Mouse (Mus musculus) MEL (cell line): ENCODE measurements around the gene Efcab2.

Experiments used
- CTCF ChIP-seq, 3 experiments: IDR thresholded peaks in 2 of 3; conservative IDR thresholded peaks in 1 of 3; 2 replicates each; pipeline ENCODE4 v1.5.1; 2011 to 2012; ENCODE audit warnings: low read length in 3 of 3, low read depth in 2 of 3, mild to moderate bottlenecking in 2 of 3, improper control_type of control experiment in 1 of 3, inconsistent platforms in 1 of 3, mixed read lengths in 1 of 3, moderate library complexity in 1 of 3; ENCODE audit not compliant: control insufficient read depth in 1 of 3, insufficient read depth in 1 of 3, poor library complexity in 1 of 3, severe bottlenecking in 1 of 3
- E2F4 ChIP-seq: IDR thresholded peaks from 2 replicates; pipeline ENCODE4 v1.6.1; 2011; ENCODE audit warnings: low read depth, low read length, improper control_type of control experiment, borderline replicate concordance
- EP300 ChIP-seq, 2 experiments: IDR thresholded peaks; 2 replicates each; pipeline ENCODE4 v1.6.1; 2011; ENCODE audit warnings: improper control_type of control experiment in 2 of 2, low read length in 2 of 2, low read depth in 1 of 2, mild to moderate bottlenecking in 1 of 2
- ETS1 ChIP-seq: IDR thresholded peaks from 2 replicates; pipeline ENCODE4 v1.6.1; 2012; ENCODE audit warnings: low read depth, mild to moderate bottlenecking, inconsistent platforms, low read length, improper control_type of control experiment, moderate library complexity
- GATA1 ChIP-seq: IDR thresholded peaks from 2 replicates; pipeline ENCODE4 v1.6.1; 2011; ENCODE audit warnings: low read depth, low read length, improper control_type of control experiment
- HCFC1 ChIP-seq: IDR thresholded peaks from 2 replicates; pipeline ENCODE4 v1.6.1; 2012; ENCODE audit warnings: low read depth, mild to moderate bottlenecking, inconsistent platforms, low read length, improper control_type of control experiment, moderate library complexity
- NELFE ChIP-seq: IDR thresholded peaks from 2 replicates; pipeline ENCODE4 v1.6.1; 2011; ENCODE audit warnings: low read depth, low read length, improper control_type of control experiment
- POLR2A ChIP-seq, 2 experiments: IDR thresholded peaks; 2 replicates each; pipeline ENCODE4 v1.6.1; 2011 to 2012; ENCODE audit warnings: low read length in 2 of 2, mild to moderate bottlenecking in 2 of 2, control low read depth in 1 of 2, improper control_type of control experiment in 1 of 2, low read depth in 1 of 2, moderate library complexity in 1 of 2; ENCODE audit not compliant: control insufficient read depth in 1 of 2, insufficient read depth in 1 of 2, poor library complexity in 1 of 2
- POLR2AphosphoS5 ChIP-seq: IDR thresholded peaks from 2 replicates; pipeline ENCODE4 v1.6.1; 2012; ENCODE audit warnings: low read depth, borderline replicate concordance, mild to moderate bottlenecking, inconsistent platforms, low read length, moderate library complexity, mixed read lengths
- RAD21 ChIP-seq: IDR thresholded peaks from 2 replicates; pipeline ENCODE4 v1.6.1; 2011; ENCODE audit warnings: mild to moderate bottlenecking, low read depth, low read length, improper control_type of control experiment
- SMC3 ChIP-seq: IDR thresholded peaks from 2 replicates; pipeline ENCODE4 v1.6.1; 2011; ENCODE audit warnings: low read depth, low read length, improper control_type of control experiment
- USF1 ChIP-seq: IDR thresholded peaks from 2 replicates; pipeline ENCODE4 v1.6.1; 2014; ENCODE audit warnings: low read depth, mild to moderate bottlenecking, inconsistent platforms, low read length, improper control_type of control experiment, moderate library complexity
- USF2 ChIP-seq, 2 experiments: IDR thresholded peaks; 2 replicates each; pipeline ENCODE4 v1.6.1; 2011 to 2012; ENCODE audit warnings: improper control_type of control experiment in 2 of 2, low read length in 2 of 2, borderline replicate concordance in 1 of 2, inconsistent platforms in 1 of 2, low read depth in 1 of 2, mild to moderate bottlenecking in 1 of 2; ENCODE audit not compliant: insufficient read depth in 1 of 2
- ZC3H11A ChIP-seq: IDR thresholded peaks from 2 replicates; pipeline ENCODE4 v1.6.1; 2012; ENCODE audit warnings: low read depth, mild to moderate bottlenecking, inconsistent platforms, low read length, improper control_type of control experiment

- TF ChIP-seq ZC3H11A (no peak), EP300 (IDR thresholded peaks at IDR 0.05; ENCODE audit: low read depth in 1 of 2, low read length in 2 of 2) (peak in 1 of 2 experiments; percentile 40; a peak in 1 of 4 replicates), GATA1 (no peak), POLR2A (IDR thresholded peaks at IDR 0.05; ENCODE audit: control insufficient read depth in 1 of 2, insufficient read depth in 1 of 2, low read depth in 1 of 2, low read length in 2 of 2, poor library complexity in 1 of 2) (peak in 1 of 2 experiments; percentile 35; a peak in 1 of 4 replicates), CTCF (IDR thresholded peaks at IDR 0.05 in 2 of 3, conservative IDR thresholded peaks at IDR 0.05 in 1 of 3; ENCODE audit: control insufficient read depth in 1 of 3, insufficient read depth in 1 of 3, low read depth in 2 of 3, low read length in 3 of 3, poor library complexity in 1 of 3, severe bottlenecking in 1 of 3) (no peak), E2F4 (0 out of 2 replicates have a peak, but pooled peaks have one; percentile 58), USF2 (IDR thresholded peaks at IDR 0.05; ENCODE audit: borderline replicate concordance in 1 of 2, insufficient read depth in 1 of 2, low read depth in 1 of 2, low read length in 2 of 2) (no peak), NELFE (peak; percentile 42), POLR2AphosphoS5 (no peak), HCFC1 (no peak; the same call in none of the 2 replicates), USF1 (no peak), RAD21 (no peak), ETS1 (0 out of 2 replicates have a peak, but pooled peaks have one; percentile 38), SMC3 (no peak; the same call in 1 of the 2 replicates)
These were observed 407 bp upstream of the Efcab2 start for GRCm38 (mm10) chr1:178405445-178405911.
